Mouse (Mus musculus) frontal cortex, postnatal 10 days (tissue): Measurements from ENCODE around the gene Iffo1.
"Not testable (repeated sequence)": the region's sequence is repeated elsewhere in the genome, so short reads cannot be mapped to it uniquely, and the experiment has no call there.

Experiments
- DNase-seq, 2 experiments: peaks; one replicate each; pipeline ENCODE4 v3.0.0; 2022; ENCODE audit warnings: low spot score in 2 of 2, mixed read lengths in 1 of 2

The Iffo1 gene

GRCm38 (mm10) chr6:125160854-125161760 is 16.1 kb downstream of the Iffo1 start:
- peak in 1 of 2 experiments; percentile 48 for DNase-seq

- DNase-seq = peak in 1 of 2 experiments; percentile 61
These were observed 16.9 kb downstream of the Iffo1 start for GRCm38 (mm10) chr6:125161971-125162370.

GRCm38 (mm10) chr6:125162615-125163305 is 17.7 kb downstream of the Iffo1 start:
- DNase-seq = not testable (repeated sequence)

GRCm38 (mm10) chr6:125163801-125164657 is 19.0 kb downstream of the Iffo1 start:
- DNase-seq = peak in 1 of 2 experiments; percentile 50

GRCm38 (mm10) chr6:125164672-125165327 is 19.8 kb downstream of the Iffo1 start:
- peak in 1 of 2 experiments; percentile 74 for DNase-seq

- peak; percentile 96 to 98 for DNase-seq
These were observed 20.4 kb downstream of the Iffo1 start for GRCm38 (mm10) chr6:125165328-125165891.

GRCm38 (mm10) chr6:125166051-125166751 is 21.2 kb downstream of the Iffo1 start, which contains the start of gene Gapdh:
Gene Gapdh, minus strand, starts transcription at chr6:125166467.
- DNase-seq = peak; percentile 46 to 52

GRCm38 (mm10) chr6:125166861-125167650 is 22.0 kb downstream of the Iffo1 start:
- DNase-seq = peak; percentile 35 to 41

GRCm38 (mm10) chr6:125168086-125168485 is 23.0 kb downstream of the Iffo1 start:
- no peak for DNase-seq

GRCm38 (mm10) chr6:125170194-125170593 is 25.2 kb downstream of the Iffo1 start:
- no peak for DNase-seq

- no peak for DNase-seq
These were observed 27.4 kb downstream of the Iffo1 start for GRCm38 (mm10) chr6:125172474-125172873.

GRCm38 (mm10) chr6:125173256-125173655 is 28.2 kb downstream of the Iffo1 start:
- no peak for DNase-seq

GRCm38 (mm10) chr6:125175469-125175868 is 30.4 kb downstream of the Iffo1 start:
- no peak for DNase-seq

- no peak for DNase-seq
These were observed 34.6 kb downstream of the Iffo1 start for GRCm38 (mm10) chr6:125179601-125180000.

- DNase-seq = no peak
These were observed 37.1 kb downstream of the Iffo1 start for GRCm38 (mm10) chr6:125182133-125182532.

GRCm38 (mm10) chr6:125186203-125186602 is 41.2 kb downstream of the Iffo1 start:
- DNase-seq = no peak

GRCm38 (mm10) chr6:125190816-125191215 is 45.8 kb downstream of the Iffo1 start:
- DNase-seq = no peak

- DNase-seq = peak; percentile 96 to 98
These were observed 46.4 kb downstream of the Iffo1 start, which contains the start of the genes Ncapd2 and Mrpl51 for GRCm38 (mm10) chr6:125191332-125192015. Gene Ncapd2, minus strand, starts transcription at chr6:125191701. Gene Mrpl51, plus strand, starts transcription at chr6:125191801.
